22 mouse cellular contexts compared by ENCODE assay signal in genomic region chr2:114019474-114020209, GRCm38 (mm10). TPM values are rescaled to one million over a fixed set of nuclear protein-coding genes. Genes with fewer than 3 reads are reported as not detected.
DNase-seq lines count a peak whose midpoint lies in the region; ATAC-seq lines count a peak whose summit lies in the region.
"Had no signal": no experiment of that assay in that cellular context is flagged by ENCODE, and none has a peak within 500 bp of the region (broad histone marks: within the 10 kb centered on the region; RNA-seq: fewer than 3 reads in every experiment).

No protein-coding gene starts in this region.

- no peak overlapping the region for H3K4me3 ChIP-seq in intestine, embryonic 14.5 days (ENCODE audit: low read depth, low read length)
- no peak overlapping the region for H3K4me3 ChIP-seq in intestine, embryonic 16.5 days (ENCODE audit: low read length)
- no peak overlapping the region for H3K4me3 ChIP-seq in forebrain, embryonic 12.5 days (replicated peaks)
- no peak overlapping the region for H3K4me3 ChIP-seq in neural tube, embryonic 15.5 days (replicated peaks)
- H3K4me3 ChIP-seq: embryonic facial prominence, embryonic 12.5 days; erythroblast, embryonic 14.5 days; heart, embryonic 13.5 days; neural tube, embryonic 13.5 days; stomach, embryonic 15.5 days had no signal

- 0 out of 2 replicates have a peak, but pooled peaks have one; percentile 40 for ATAC-seq in intestine, embryonic 14.5 days (replicated peaks; ENCODE audit: low FRiP score, low TSS enrichment, low read depth)
- no peak for ATAC-seq in intestine, embryonic 16.5 days
- ATAC-seq in forebrain, embryonic 12.5 days (ENCODE audit: low FRiP score): 0 out of 2 replicates have a peak, but pooled peaks have one; percentile 39
- ATAC-seq in neural tube, embryonic 15.5 days (ENCODE audit: low FRiP score): peak; percentile 39; the same call in 1 of the 2 replicates
- ATAC-seq: lung, postnatal 0 days had no signal

- H3K9me3 ChIP-seq in intestine, embryonic 14.5 days (ENCODE audit: control insufficient read depth, low read length): no peaks in the 10 kb centered on the region
- no peaks in the 10 kb centered on the region for H3K9me3 ChIP-seq in intestine, embryonic 16.5 days (ENCODE audit: control insufficient read depth, low read length)
- no peaks in the 10 kb centered on the region for H3K9me3 ChIP-seq in forebrain, embryonic 12.5 days
- no peaks in the 10 kb centered on the region for H3K9me3 ChIP-seq in neural tube, embryonic 15.5 days (replicated peaks)
- H3K9me3 ChIP-seq: embryonic facial prominence, embryonic 12.5 days; heart, embryonic 13.5 days; neural tube, embryonic 13.5 days; stomach, embryonic 15.5 days had no signal

- no peak overlapping the region for H3K27ac ChIP-seq in intestine, embryonic 14.5 days (ENCODE audit: low read depth)
- H3K27ac ChIP-seq in intestine, embryonic 16.5 days (ENCODE audit: low read length): no peak overlapping the region
- H3K27ac ChIP-seq in forebrain, embryonic 12.5 days: no peak overlapping the region
- H3K27ac ChIP-seq in neural tube, embryonic 15.5 days (replicated peaks): no peak overlapping the region
- H3K27ac ChIP-seq: embryonic facial prominence, embryonic 12.5 days; heart, embryonic 13.5 days; kidney, postnatal 0 days; neural tube, embryonic 13.5 days; stomach, embryonic 15.5 days had no signal

- DNase-seq in intestine, embryonic 14.5 days (ENCODE audit: low spot score): no peak
- peak; percentile 93 for DNase-seq in MN1 (ENCODE audit: low spot score)
- DNase-seq in frontal cortex, adult 2 months (ENCODE audit: extremely low spot score in 1 of 2, low spot score in 1 of 2): no peak
- DNase-seq in thymus, postnatal 0 days (ENCODE audit: low spot score): no peak
- DNase-seq: adrenal gland, adult 2 months; cerebellum, postnatal 10 days; gastrocnemius, postnatal 14 days; heart, adult 18-20 months; liver; thymus, adult 18-20 months had no signal

- no peaks in the 10 kb centered on the region for H3K4me1 ChIP-seq in intestine, embryonic 14.5 days (replicated peaks; ENCODE audit: control insufficient read depth, insufficient read depth, low read length)
- H3K4me1 ChIP-seq in intestine, embryonic 16.5 days (ENCODE audit: control insufficient read depth, insufficient read depth, low read length): no peaks in the 10 kb centered on the region
- H3K4me1 ChIP-seq in forebrain, embryonic 12.5 days: peaks cover 10% of the 10 kb centered on the region
- peaks cover 12% of the 10 kb centered on the region; the same call in 1 of the 2 replicates for H3K4me1 ChIP-seq in neural tube, embryonic 15.5 days
- H3K4me1 ChIP-seq: embryonic facial prominence, embryonic 12.5 days; heart, embryonic 13.5 days; stomach, embryonic 15.5 days had no signal

- no peak overlapping the region for H3K9ac ChIP-seq in intestine, embryonic 14.5 days (ENCODE audit: low read length)
- no peak overlapping the region for H3K9ac ChIP-seq in intestine, embryonic 16.5 days (ENCODE audit: low read depth, low read length)
- H3K9ac ChIP-seq in forebrain, embryonic 12.5 days: no peak overlapping the region
- no peak overlapping the region for H3K9ac ChIP-seq in neural tube, embryonic 15.5 days (replicated peaks)
- H3K9ac ChIP-seq: embryonic facial prominence, embryonic 12.5 days; heart, embryonic 13.5 days; neural tube, embryonic 13.5 days; stomach, embryonic 15.5 days had no signal

- 80% methylated on average over 11 of the region's 11 CpGs for WGBS in intestine, embryonic 14.5 days
- WGBS in intestine, embryonic 16.5 days: 80% methylated on average over 11 of the region's 11 CpGs
- WGBS in forebrain, embryonic 12.5 days: 71% methylated on average over 11 of the region's 11 CpGs
- 50% methylated on average over 11 of the region's 11 CpGs for WGBS in neural tube, embryonic 15.5 days

- no peaks in the 10 kb centered on the region for H3K36me3 ChIP-seq in intestine, embryonic 14.5 days (ENCODE audit: control insufficient read depth, insufficient read depth, low read length)
- no peaks in the 10 kb centered on the region for H3K36me3 ChIP-seq in intestine, embryonic 16.5 days (ENCODE audit: control insufficient read depth, insufficient read depth, low read length)
- no peaks in the 10 kb centered on the region for H3K36me3 ChIP-seq in forebrain, embryonic 12.5 days (replicated peaks)
- H3K36me3 ChIP-seq in neural tube, embryonic 15.5 days: no peaks in the 10 kb centered on the region
- H3K36me3 ChIP-seq: embryonic facial prominence, embryonic 12.5 days; heart, embryonic 13.5 days; neural tube, embryonic 13.5 days; stomach, embryonic 15.5 days had no signal

- H3K4me2 ChIP-seq in intestine, embryonic 14.5 days (ENCODE audit: low read length): no peak overlapping the region
- H3K4me2 ChIP-seq in intestine, embryonic 16.5 days (ENCODE audit: low read depth, low read length): no peak overlapping the region
- no peak overlapping the region for H3K4me2 ChIP-seq in forebrain, embryonic 12.5 days
- no peak overlapping the region for H3K4me2 ChIP-seq in neural tube, embryonic 15.5 days
- H3K4me2 ChIP-seq: embryonic facial prominence, embryonic 12.5 days; heart, embryonic 13.5 days; neural tube, embryonic 13.5 days; stomach, embryonic 15.5 days had no signal

- H3K27me3 ChIP-seq in intestine, embryonic 14.5 days (replicated peaks; ENCODE audit: control insufficient read depth, insufficient read depth, low read length): peaks cover 24% of the 10 kb centered on the region
- peaks cover 5% of the 10 kb centered on the region; the same call in 1 of the 2 replicates for H3K27me3 ChIP-seq in intestine, embryonic 16.5 days (replicated peaks; ENCODE audit: control insufficient read depth, insufficient read depth, low read length)
- peaks cover 14% of the 10 kb centered on the region for H3K27me3 ChIP-seq in forebrain, embryonic 12.5 days
- no peaks in the 10 kb centered on the region for H3K27me3 ChIP-seq in neural tube, embryonic 15.5 days (replicated peaks)

RNA-seq across cellular contexts. Expression of gene Gjd2, which starts 6.2 kb away (rescaled TPM):
- 0.60 and 0.70 TPM in 2 replicates for polyA plus RNA-seq in intestine, embryonic 14.5 days (2014; fragmentation: Nextera tagmentation; extraction: Ambion mirVana)
- polyA plus RNA-seq in intestine, embryonic 16.5 days (2015; fragmentation: Nextera tagmentation; extraction: Ambion mirVana): 0.45 and 0.59 TPM in 2 replicates
- polyA plus RNA-seq in forebrain, embryonic 12.5 days (2016; fragmentation: Nextera tagmentation; extraction: Ambion mirVana): 2.2 and 2.6 TPM in 2 replicates
- 12.6 and 14.9 TPM in 2 replicates for polyA plus RNA-seq in neural tube, embryonic 15.5 days (2015; fragmentation: Nextera tagmentation; extraction: Ambion mirVana)
- polyA plus RNA-seq in frontal cortex, adult 2 months (2012; rRNA removed): 11.6 and 13.7 TPM in 2 replicates
- not detected in 2 replicates for polyA plus RNA-seq in thymus, postnatal 0 days (2015; fragmentation: Nextera tagmentation; extraction: Ambion mirVana)
- polyA plus RNA-seq: C2C12; erythroblast, embryonic 14.5 days; heart, embryonic 13.5 days; liver, embryonic 16.5 days; lung, postnatal 0 days had no signal

RNA-seq across cellular contexts. Expression of gene Actc1, which starts 33.7 kb away (rescaled TPM):
- polyA plus RNA-seq in intestine, embryonic 14.5 days (2014; fragmentation: Nextera tagmentation; extraction: Ambion mirVana): 36.1 and 39.6 TPM in 2 replicates
- polyA plus RNA-seq in intestine, embryonic 16.5 days (2015; fragmentation: Nextera tagmentation; extraction: Ambion mirVana): 38.2 and 41.1 TPM in 2 replicates
- 2.7 and 6.4 TPM in 2 replicates for polyA plus RNA-seq in forebrain, embryonic 12.5 days (2016; fragmentation: Nextera tagmentation; extraction: Ambion mirVana)
- polyA plus RNA-seq in neural tube, embryonic 15.5 days (2015; fragmentation: Nextera tagmentation; extraction: Ambion mirVana): 64.3 and 90.0 TPM in 2 replicates
- polyA plus RNA-seq in frontal cortex, adult 2 months (2012; rRNA removed): 0.08 TPM in 1 of 2 replicates, not detected in the other
- polyA plus RNA-seq in thymus, postnatal 0 days (2015; fragmentation: Nextera tagmentation; extraction: Ambion mirVana): 5.5 and 6.2 TPM in 2 replicates
- polyA plus RNA-seq: erythroblast, embryonic 14.5 days had no signal
